Mouse (Mus musculus) heart, postnatal 36 days (tissue): ENCODE measurements around the gene Rbm26. TPM values are rescaled to one million over a fixed set of nuclear protein-coding genes. Genes with fewer than 3 reads are reported as not detected.

Source experiments
- DNase-seq, 2 experiments: peaks; one replicate each; pipeline ENCODE4 v3.0.0; 2021 to 2022
- intact Hi-C: fragments of 180-260 bp; cut with DNase I; formaldehyde crosslinking; loops from one replicate; pipeline ENCODE4 v1.15.1; 2025
- total RNA-seq, 2 experiments: library from RNA; stranded (reverse); gene quantifications; 2 replicates each; pipeline ENCODE4 v1.2.3; 2021

Rbm26 gene
- total RNA-seq, 2 experiments from 2014 or later: 19.0 to 20.5 TPM

GRCm38 (mm10) chr14:105096221-105096620 is 80.9 kb downstream of the Rbm26 start:
- DNase-seq: no peak
- intact Hi-C loops: no loop called here

GRCm38 (mm10) chr14:105087001-105087400 is 90.1 kb downstream of the Rbm26 start:
- DNase-seq: no peak

DNA sequence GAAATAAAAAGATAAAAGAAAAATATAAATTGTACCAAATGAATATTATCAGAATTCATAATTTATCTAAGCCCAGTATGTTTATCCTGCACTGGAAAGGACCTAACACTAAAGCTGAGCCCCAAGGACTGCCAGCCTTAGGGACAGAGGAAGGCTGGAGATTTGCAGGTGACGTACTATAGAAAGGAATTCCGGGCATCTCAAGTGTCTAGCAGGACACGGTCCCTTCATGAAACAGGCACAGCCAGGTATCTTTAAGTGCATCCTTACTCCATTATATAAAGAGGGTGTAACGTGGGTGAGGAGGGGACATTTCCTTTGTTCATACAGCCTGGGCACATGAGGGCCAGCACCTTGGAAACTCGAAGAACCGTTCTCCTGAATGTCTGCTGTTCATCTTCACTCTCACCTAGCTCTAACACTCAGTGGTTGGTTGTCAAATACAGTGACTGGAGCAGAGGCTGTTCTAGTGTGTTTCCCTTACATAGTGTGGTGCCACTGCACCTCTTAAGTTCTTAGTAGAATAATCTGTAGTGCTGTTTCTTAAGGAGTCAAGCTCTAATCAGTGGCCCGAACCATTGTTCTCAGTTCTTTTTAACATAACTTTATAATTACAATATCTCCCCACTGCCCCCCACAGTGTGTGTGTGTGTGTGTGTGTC is 91.7 kb downstream of the Rbm26 start:
- DNase-seq: no peak
- intact Hi-C loops: no loop called here

More at GRCm38 (mm10) chr14:105087001-105087400, 90.1 kb downstream of the Rbm26 start:
- intact Hi-C loops: no loop called here

GRCm38 (mm10) chr14:105084757-105085330 is 92.3 kb downstream of the Rbm26 start:
- no peak for DNase-seq
- intact Hi-C loops: no loop called here

DNA sequence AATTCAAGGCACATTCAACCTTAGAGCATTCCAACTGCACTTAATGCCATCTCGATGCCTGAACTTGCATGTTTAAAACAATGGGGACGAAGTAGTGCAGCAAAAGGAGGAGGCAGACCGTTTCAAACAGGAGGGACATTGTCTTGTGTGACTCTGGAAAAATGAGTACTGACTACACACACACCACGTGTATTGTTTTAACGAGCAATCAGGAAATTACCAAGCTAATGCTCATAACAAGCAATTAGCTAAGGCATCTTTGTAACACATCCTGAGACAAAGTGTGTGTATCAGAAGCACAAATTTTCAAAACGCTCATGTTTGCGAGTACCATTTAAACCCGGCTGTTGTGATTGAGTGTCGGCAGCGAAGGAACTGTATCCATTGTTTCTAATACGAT is 93.0 kb downstream of the Rbm26 start:
- intact Hi-C loops: no loop called here
- DNase-seq: no peak

DNA sequence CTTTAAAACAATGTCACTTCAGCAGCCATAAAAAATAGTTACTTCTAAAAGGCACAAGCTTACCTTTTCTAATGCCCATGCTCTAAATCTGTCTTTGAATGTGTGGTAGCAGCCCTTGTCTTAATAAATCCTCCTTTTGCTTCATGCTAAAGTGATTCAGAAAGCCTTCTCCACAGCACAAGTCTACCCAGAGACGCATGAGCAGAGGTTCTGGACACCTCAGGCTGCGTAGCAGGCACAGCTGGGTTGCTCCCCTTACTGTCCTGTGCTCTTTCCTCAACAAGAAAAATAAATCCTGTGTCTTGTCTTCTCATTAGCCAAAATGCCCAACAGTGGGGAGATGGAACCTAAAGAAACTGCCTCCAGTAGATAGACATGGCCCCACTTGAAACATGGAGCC is 102.4 kb downstream of the Rbm26 start:
- intact Hi-C loops: no loop called here
- DNase-seq: no peak

DNA sequence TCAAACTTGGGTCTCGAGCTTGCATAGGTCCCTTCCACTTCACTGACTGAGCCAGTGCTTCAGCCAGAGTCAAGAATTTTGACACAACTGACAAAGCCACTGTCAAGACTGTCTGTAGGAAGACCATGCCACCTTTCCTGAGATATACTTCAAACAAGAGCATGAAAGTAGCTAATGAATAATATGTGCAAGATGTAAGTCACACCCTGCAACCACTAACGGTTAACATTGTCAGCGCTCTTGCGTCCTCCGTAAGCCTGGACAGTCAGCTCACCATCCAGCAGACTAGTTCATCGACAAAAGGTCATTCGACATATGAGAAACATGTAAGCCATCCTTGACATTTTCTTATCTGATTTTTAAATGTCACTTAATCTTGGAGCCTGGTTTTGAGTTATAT is 102.8 kb downstream of the Rbm26 start:
- DNase-seq: no peak
- intact Hi-C loops: no loop called here

- intact Hi-C loops: no loop called here
- no peak for DNase-seq
Measured at GRCm38 (mm10) chr14:105071010-105071509, 106.1 kb downstream of the Rbm26 start.

GRCm38 (mm10) chr14:105070258-105071009 is 106.7 kb downstream of the Rbm26 start:
- DNase-seq: no peak
- intact Hi-C loops: no loop called here

DNA sequence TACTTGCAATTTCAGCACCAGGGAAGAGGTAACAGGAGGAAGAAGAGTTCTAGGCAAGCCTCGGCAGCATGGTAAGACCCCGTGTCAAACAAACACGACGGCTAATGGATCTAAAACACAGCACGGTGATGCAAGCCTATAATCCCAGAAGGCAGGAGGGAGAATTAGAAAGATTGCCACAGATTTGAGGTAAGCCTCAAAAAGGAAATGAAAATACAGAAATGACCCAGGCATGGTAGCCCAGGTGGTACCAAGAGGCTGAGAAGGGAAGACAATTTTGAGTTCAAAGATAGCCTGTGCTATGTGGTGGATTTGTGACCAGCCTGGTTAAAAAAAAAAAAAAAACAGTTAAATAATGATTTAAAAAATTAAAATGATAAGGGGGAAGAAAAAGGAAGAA is 109.1 kb downstream of the Rbm26 start:
- intact Hi-C loops: no loop called here
- no peak for DNase-seq

DNA sequence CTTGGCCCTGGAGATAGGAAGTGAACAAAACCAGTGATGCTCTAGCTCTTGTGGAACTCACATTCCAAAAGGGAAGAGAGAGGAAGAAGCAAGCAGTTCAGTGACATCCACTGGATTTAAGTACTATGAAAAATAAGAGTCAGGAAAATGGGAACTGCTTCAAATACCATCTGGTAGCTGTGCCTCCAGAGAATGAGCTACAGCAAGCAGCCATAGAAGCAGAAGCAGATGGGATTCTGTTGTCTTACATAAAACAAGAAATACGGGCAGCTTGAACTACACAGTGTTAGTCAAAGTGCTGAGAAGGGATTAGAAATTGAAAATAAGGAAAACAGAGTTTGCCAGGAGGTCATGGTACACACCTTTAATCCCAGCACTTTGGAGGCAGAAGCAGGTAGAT is 112.9 kb downstream of the Rbm26 start:
- intact Hi-C loops: no loop called here
- no peak for DNase-seq

- DNase-seq: no peak
- intact Hi-C loops: no loop called here
Measured at GRCm38 (mm10) chr14:105061230-105061629, 115.9 kb downstream of the Rbm26 start.

DNA sequence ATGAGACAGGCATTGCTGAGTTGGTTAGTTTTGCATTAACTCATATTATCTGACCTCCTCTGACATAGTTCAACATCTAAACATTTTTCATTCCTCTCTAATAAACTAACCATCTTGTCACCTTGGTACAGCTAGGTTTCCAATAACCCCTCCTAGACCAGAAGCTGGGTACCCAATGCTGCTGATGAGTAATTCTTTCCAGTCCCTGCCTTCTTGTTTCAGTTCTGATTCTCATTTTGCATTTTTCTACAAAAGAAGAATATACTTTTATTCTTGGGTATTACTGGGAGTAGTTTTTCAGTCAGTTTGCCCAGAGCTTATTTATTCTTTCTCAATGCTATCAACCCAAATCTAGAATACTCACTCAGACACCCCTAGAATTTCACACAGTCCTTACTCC is 119.2 kb downstream of the Rbm26 start:
- intact Hi-C loops: no loop called here
- DNase-seq: no peak

Other genes with a start within 250 kb of the Rbm26 start
- 10 to 100 TPM; 17.0 to 19.4 TPM for gene Ndfip2, start 81.2 kb upstream of the Rbm26 start, total RNA-seq